Mouse (Mus musculus): ENCODE results near the gene Isoc2b. TPM values are rescaled to one million over a fixed set of nuclear protein-coding genes. Genes with fewer than 3 reads are reported as not detected.
"Not testable (repeated sequence)": the region's sequence is repeated elsewhere in the genome, so short reads cannot be mapped to it uniquely, and the experiment has no call there.

Gene Isoc2b
- polyA plus RNA-seq, 1 experiment from 2014 or later, result 5.3 TPM

GRCm38 (mm10) chr7:4863541-4864080 lies 6.4 kb downstream of the Isoc2b start:
- Histone ChIP-seq H3K27me3 (replicated peaks; ENCODE audit: control insufficient read depth, insufficient read depth, low read length) (no peaks in the 10 kb centered on the region; the same call in 1 of the 2 replicates), H3K9ac (ENCODE audit: low read depth, low read length) (no peak overlapping the region), H3K9me3 (ENCODE audit: control insufficient read depth, low read length) (no peaks in the 10 kb centered on the region), H3K4me3 (ENCODE audit: low read depth, low read length) (no peak overlapping the region), H3K4me1 (replicated peaks; ENCODE audit: control insufficient read depth, insufficient read depth, low read length) (0 out of 2 replicates have a peak, but pooled peaks cover 2% of the 10 kb centered on the region), H3K4me2 (no peak overlapping the region), H3K27ac (ENCODE audit: low read depth, low read length) (no peak overlapping the region), H3K36me3 (ENCODE audit: control insufficient read depth, insufficient read depth, low read length) (no peaks in the 10 kb centered on the region)
- DNase-seq (ENCODE audit: low spot score) (no peak), ATAC-seq (replicated peaks; ENCODE audit: low FRiP score) (no peak)
- WGBS, result 70% methylated on average over 7 of the region's 7 CpGs

- H3K27me3 ChIP-seq (replicated peaks; ENCODE audit: control insufficient read depth, insufficient read depth, low read length), result no peaks in the 10 kb centered on the region; the same call in 1 of the 2 replicates
- H3K4me1 ChIP-seq (replicated peaks; ENCODE audit: control insufficient read depth, insufficient read depth, low read length), result 0 out of 2 replicates have a peak, but pooled peaks cover 2% of the 10 kb centered on the region
- no peak for ATAC-seq (replicated peaks; ENCODE audit: low FRiP score)
- DNase-seq (ENCODE audit: low spot score), result no peak
- no peaks in the 10 kb centered on the region for H3K9me3 ChIP-seq (ENCODE audit: control insufficient read depth, low read length)
- 48% methylated on average over 1 of the region's 1 CpGs for WGBS
- H3K4me3 ChIP-seq (ENCODE audit: low read depth, low read length), result no peak overlapping the region
- H3K4me2 ChIP-seq, result no peak overlapping the region
- no peak overlapping the region for H3K9ac ChIP-seq (ENCODE audit: low read depth, low read length)
- no peaks in the 10 kb centered on the region for H3K36me3 ChIP-seq (ENCODE audit: control insufficient read depth, insufficient read depth, low read length)
- H3K27ac ChIP-seq (ENCODE audit: low read depth, low read length), result no peak overlapping the region
Observed at GRCm38 (mm10) chr7:4863041-4863440, 7.0 kb downstream of the Isoc2b start.

GRCm38 (mm10) chr7:4860926-4861325 lies 9.1 kb downstream of the Isoc2b start:
- not testable (repeated sequence) for H3K4me2 ChIP-seq; H3K27ac ChIP-seq (ENCODE audit: low read depth, low read length); H3K36me3 ChIP-seq (ENCODE audit: control insufficient read depth, insufficient read depth, low read length); H3K27me3 ChIP-seq (replicated peaks; ENCODE audit: control insufficient read depth, insufficient read depth, low read length); H3K9me3 ChIP-seq (ENCODE audit: control insufficient read depth, low read length); ATAC-seq (replicated peaks; ENCODE audit: low FRiP score); DNase-seq (ENCODE audit: low spot score); H3K9ac ChIP-seq (ENCODE audit: low read depth, low read length); H3K4me3 ChIP-seq (ENCODE audit: low read depth, low read length); H3K4me1 ChIP-seq (replicated peaks; ENCODE audit: control insufficient read depth, insufficient read depth, low read length)
- 76% methylated on average over 3 of the region's 3 CpGs for WGBS

GRCm38 (mm10) chr7:4859418-4859978 lies 10.6 kb downstream of the Isoc2b start:
- no peak overlapping the region for H3K4me3 ChIP-seq (ENCODE audit: low read depth, low read length)
- no peak overlapping the region for H3K27ac ChIP-seq (ENCODE audit: low read depth, low read length)
- 67% methylated on average over 12 of the region's 12 CpGs for WGBS
- no peak for DNase-seq (ENCODE audit: low spot score)
- H3K9me3 ChIP-seq (ENCODE audit: control insufficient read depth, low read length), result no peaks in the 10 kb centered on the region
- ATAC-seq (replicated peaks; ENCODE audit: low FRiP score), result no peak
- H3K4me1 ChIP-seq (replicated peaks; ENCODE audit: control insufficient read depth, insufficient read depth, low read length), result no peaks in the 10 kb centered on the region
- no peaks in the 10 kb centered on the region for H3K36me3 ChIP-seq (ENCODE audit: control insufficient read depth, insufficient read depth, low read length)
- no peak overlapping the region for H3K4me2 ChIP-seq
- H3K27me3 ChIP-seq (replicated peaks; ENCODE audit: control insufficient read depth, insufficient read depth, low read length), result peaks cover 6% of the 10 kb centered on the region
- H3K9ac ChIP-seq (ENCODE audit: low read depth, low read length), result no peak overlapping the region

- H3K27me3 ChIP-seq (replicated peaks; ENCODE audit: control insufficient read depth, insufficient read depth, low read length), result peaks cover 6% of the 10 kb centered on the region
- H3K4me2 ChIP-seq, result no peak overlapping the region
- no peaks in the 10 kb centered on the region for H3K36me3 ChIP-seq (ENCODE audit: control insufficient read depth, insufficient read depth, low read length)
- ATAC-seq (replicated peaks; ENCODE audit: low FRiP score) (no peak), DNase-seq (ENCODE audit: low spot score) (no peak)
- no peaks in the 10 kb centered on the region for H3K4me1 ChIP-seq (replicated peaks; ENCODE audit: control insufficient read depth, insufficient read depth, low read length)
- no peak overlapping the region for H3K4me3 ChIP-seq (ENCODE audit: low read depth, low read length)
- no peaks in the 10 kb centered on the region for H3K9me3 ChIP-seq (ENCODE audit: control insufficient read depth, low read length)
- no peak overlapping the region for H3K9ac ChIP-seq (ENCODE audit: low read depth, low read length)
- H3K27ac ChIP-seq (ENCODE audit: low read depth, low read length), result no peak overlapping the region
- WGBS, result 60% methylated on average over 7 of the region's 7 CpGs
Observed at GRCm38 (mm10) chr7:4857321-4857720, 12.7 kb downstream of the Isoc2b start.

GRCm38 (mm10) chr7:4856508-4856907 lies 13.6 kb downstream of the Isoc2b start:
- Histone ChIP-seq H3K27ac (ENCODE audit: low read depth, low read length) (no peak overlapping the region), H3K4me2 (no peak overlapping the region), H3K27me3 (replicated peaks; ENCODE audit: control insufficient read depth, insufficient read depth, low read length) (peaks cover 6% of the 10 kb centered on the region), H3K36me3 (ENCODE audit: control insufficient read depth, insufficient read depth, low read length) (no peaks in the 10 kb centered on the region), H3K9me3 (ENCODE audit: control insufficient read depth, low read length) (no peaks in the 10 kb centered on the region), H3K9ac (ENCODE audit: low read depth, low read length) (no peak overlapping the region), H3K4me3 (ENCODE audit: low read depth, low read length) (no peak overlapping the region), H3K4me1 (replicated peaks; ENCODE audit: control insufficient read depth, insufficient read depth, low read length) (no peaks in the 10 kb centered on the region)
- DNase-seq (ENCODE audit: low spot score), result no peak
- ATAC-seq (replicated peaks; ENCODE audit: low FRiP score), result no peak
- WGBS, result 72% methylated on average over 9 of the region's 9 CpGs

- H3K27ac ChIP-seq (ENCODE audit: low read depth, low read length), result no peak overlapping the region
- no peak overlapping the region for H3K4me2 ChIP-seq
- 55% methylated on average over 3 of the region's 3 CpGs for WGBS
- no peak overlapping the region for H3K4me3 ChIP-seq (ENCODE audit: low read depth, low read length)
- ATAC-seq (replicated peaks; ENCODE audit: low FRiP score) (no peak), DNase-seq (ENCODE audit: low spot score) (no peak)
- H3K9ac ChIP-seq (ENCODE audit: low read depth, low read length), result no peak overlapping the region
- H3K27me3 ChIP-seq (replicated peaks; ENCODE audit: control insufficient read depth, insufficient read depth, low read length), result peaks cover 6% of the 10 kb centered on the region
- no peaks in the 10 kb centered on the region for H3K9me3 ChIP-seq (ENCODE audit: control insufficient read depth, low read length)
- no peaks in the 10 kb centered on the region for H3K4me1 ChIP-seq (replicated peaks; ENCODE audit: control insufficient read depth, insufficient read depth, low read length)
- H3K36me3 ChIP-seq (ENCODE audit: control insufficient read depth, insufficient read depth, low read length), result no peaks in the 10 kb centered on the region
Observed at GRCm38 (mm10) chr7:4853613-4854012, 16.4 kb downstream of the Isoc2b start.

- H3K4me1 ChIP-seq (replicated peaks; ENCODE audit: control insufficient read depth, insufficient read depth, low read length), result no peaks in the 10 kb centered on the region
- H3K27ac ChIP-seq (ENCODE audit: low read depth, low read length), result no peak overlapping the region
- WGBS, result 64% methylated on average over 8 of the region's 8 CpGs
Observed at GRCm38 (mm10) chr7:4851315-4851688, 18.8 kb downstream of the Isoc2b start.

GRCm38 (mm10) chr7:4850621-4851314 lies 19.3 kb downstream of the Isoc2b start:
- H3K9me3 ChIP-seq (ENCODE audit: control insufficient read depth, low read length), result no peaks in the 10 kb centered on the region
- H3K4me3 ChIP-seq (ENCODE audit: low read depth, low read length), result no peak overlapping the region
- no peak for DNase-seq (ENCODE audit: low spot score)
- H3K9ac ChIP-seq (ENCODE audit: low read depth, low read length), result no peak overlapping the region
- H3K36me3 ChIP-seq (ENCODE audit: control insufficient read depth, insufficient read depth, low read length), result no peaks in the 10 kb centered on the region
- H3K27me3 ChIP-seq (replicated peaks; ENCODE audit: control insufficient read depth, insufficient read depth, low read length), result peaks cover 9% of the 10 kb centered on the region
- no peak overlapping the region for H3K4me2 ChIP-seq
- H3K4me1 ChIP-seq (replicated peaks; ENCODE audit: control insufficient read depth, insufficient read depth, low read length), result no peaks in the 10 kb centered on the region
- no peak for ATAC-seq (replicated peaks; ENCODE audit: low FRiP score)
- H3K27ac ChIP-seq (ENCODE audit: low read depth, low read length), result no peak overlapping the region
- 75% methylated on average over 11 of the region's 11 CpGs for WGBS

More at GRCm38 (mm10) chr7:4851315-4851688, 18.8 kb downstream of the Isoc2b start:
- H3K4me2 ChIP-seq, result no peak overlapping the region
- no peak for DNase-seq (ENCODE audit: low spot score)
- 0 out of 2 replicates have a peak, but pooled peaks cover 4% of the 10 kb centered on the region for H3K27me3 ChIP-seq (replicated peaks; ENCODE audit: control insufficient read depth, insufficient read depth, low read length)
- no peak for ATAC-seq (replicated peaks; ENCODE audit: low FRiP score)
- no peak overlapping the region for H3K9ac ChIP-seq (ENCODE audit: low read depth, low read length)
- H3K36me3 ChIP-seq (ENCODE audit: control insufficient read depth, insufficient read depth, low read length), result no peaks in the 10 kb centered on the region
- H3K9me3 ChIP-seq (ENCODE audit: control insufficient read depth, low read length), result no peaks in the 10 kb centered on the region
- H3K4me3 ChIP-seq (ENCODE audit: low read depth, low read length), result no peak overlapping the region

Data from liver, embryonic 11.5 days (tissue).